Mouse (Mus musculus) stomach, postnatal 0 days (tissue): Measurements from ENCODE around the gene Enox1. TPM values are rescaled to one million over a fixed set of nuclear protein-coding genes. Genes with fewer than 3 reads are reported as not detected.

Experiments used
- ATAC-seq: fragments of 200-750 bp; cut with Nextera tagmentation; 2 replicates; pipeline ENCODE4 v1.8.0; 2017; ENCODE audit not compliant: low FRiP score, low TSS enrichment
- DNase-seq: peaks from one replicate; pipeline ENCODE4 v3.0.0-alpha.2; 2016; ENCODE audit warnings: low spot score
- H3K27ac ChIP-seq: fragments of 300-500 bp; sonication (generic); replicated peaks from 2 replicates; pipeline ENCODE4 v1.5.1; 2014; ENCODE audit warnings: mild to moderate bottlenecking, control low read depth
- H3K27me3 ChIP-seq: fragments of 300-500 bp; sonication (generic); 2 replicates; pipeline ENCODE4 v1.6.1; 2014; ENCODE audit warnings: low read length; ENCODE audit not compliant: control insufficient read depth, insufficient read depth
- H3K36me3 ChIP-seq: fragments of 300-500 bp; sonication (generic); 2 replicates; pipeline ENCODE4 v1.6.1; 2014; ENCODE audit warnings: low read length, mixed read lengths; ENCODE audit not compliant: control insufficient read depth, insufficient read depth
- H3K4me1 ChIP-seq: fragments of 300-500 bp; sonication (generic); replicated peaks from 2 replicates; pipeline ENCODE4 v1.6.1; 2014; ENCODE audit warnings: antibody characterized with exemption; ENCODE audit not compliant: control insufficient read depth, insufficient read depth
- H3K4me2 ChIP-seq: fragments of 300-500 bp; sonication (generic); replicated peaks from 2 replicates; pipeline ENCODE4 v1.6.1; 2014; ENCODE audit warnings: low read depth, mild to moderate bottlenecking, control low read depth, moderate library complexity
- H3K4me3 ChIP-seq: fragments of 300-500 bp; sonication (generic); 2 replicates; pipeline ENCODE4 v1.5.1; 2014; ENCODE audit warnings: low read depth, low read length, control low read depth
- H3K9ac ChIP-seq: fragments of 300-500 bp; sonication (generic); 2 replicates; pipeline ENCODE4 v1.6.1; 2014; ENCODE audit warnings: mild to moderate bottlenecking, low read length, control low read depth, mixed read lengths
- H3K9me3 ChIP-seq: fragments of 300-500 bp; sonication (generic); 2 replicates; pipeline ENCODE4 v1.6.1; 2016; ENCODE audit warnings: low read length; ENCODE audit not compliant: control insufficient read depth
- CTCF ChIP-seq: IDR thresholded peaks from 2 replicates; pipeline ENCODE4 v1.5.1; 2016; ENCODE audit warnings: antibody characterized with exemption, low read depth, mild to moderate bottlenecking, moderate library complexity
- EP300 ChIP-seq: optimal IDR thresholded peaks from 2 replicates; pipeline ENCODE3; 2016; ENCODE audit warnings: antibody characterized with exemption
- WGBS: fragments of 180-500 bp; shearing (Covaris S2); extraction: QIAGEN DNeasy Blood & Tissue Kit; methylation state at CpG from one replicate; pipeline ENCODE4 v1.1.7; 2014; 5-methylcytosine and 5-hydroxymethylcytosine counted together
- polyA plus RNA-seq: library from polyadenylated mRNA; unstranded; fragments of >200 nt; fragmentation: Nextera tagmentation; extraction: Ambion mirVana; gene quantifications from 2 replicates; pipeline ENCODE4 v1.2.1, GENCODE M21; 2015

Gene Enox1
- polyA plus RNA-seq, 1 experiment from 2014 or later = 2.5 TPM

DNA sequence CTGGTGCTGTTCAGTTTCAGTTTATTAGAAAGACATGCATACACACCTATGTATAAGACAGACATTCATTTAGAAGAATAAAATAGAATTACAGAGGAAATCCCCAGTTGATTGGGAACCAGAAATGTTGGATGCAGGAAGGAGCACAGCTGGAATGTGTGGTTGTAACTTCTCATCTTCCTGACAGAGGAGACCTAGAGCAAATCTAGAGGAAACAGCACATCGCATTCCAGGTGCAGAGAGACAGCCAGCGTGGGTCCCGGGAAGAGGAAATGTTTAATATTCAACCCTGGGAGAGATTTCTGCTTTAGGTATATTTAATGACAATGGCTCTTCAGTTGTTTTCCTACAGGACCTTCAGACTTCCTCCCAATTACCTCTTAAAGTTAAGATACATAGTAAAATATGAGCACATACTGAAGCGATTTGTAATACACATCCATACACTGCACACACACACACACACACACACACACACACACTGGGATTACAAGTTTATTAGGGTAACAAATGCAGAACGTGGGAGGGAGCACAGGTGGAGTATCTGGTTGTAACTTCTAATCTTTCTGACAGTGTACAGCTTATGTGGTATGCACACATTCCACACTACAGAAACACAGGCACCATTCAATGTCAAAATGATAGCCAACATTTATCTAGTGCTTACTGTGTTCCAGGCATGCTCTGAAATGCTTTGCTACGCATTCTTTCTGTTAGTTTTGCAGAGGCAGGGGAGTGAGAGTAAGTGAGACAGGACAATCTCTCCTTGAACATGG is 405.4 kb downstream of the Enox1 start:
- no peak overlapping the region for H3K4me2 ChIP-seq
- TF ChIP-seq CTCF (no peak), EP300 (no peak)
- no peak for ATAC-seq
- no peaks in the 10 kb centered on the region for H3K4me1 ChIP-seq
- H3K36me3 ChIP-seq = no peaks in the 10 kb centered on the region
- no peaks in the 10 kb centered on the region for H3K27me3 ChIP-seq
- no peak for DNase-seq
- 51% methylated on average over 6 of the region's 6 CpGs for WGBS
- no peak overlapping the region for H3K27ac ChIP-seq
- H3K9ac ChIP-seq = no peak overlapping the region
- no peak overlapping the region for H3K4me3 ChIP-seq
- H3K9me3 ChIP-seq = no peaks in the 10 kb centered on the region

GRCm38 (mm10) chr14:77563922-77564321 is 407.4 kb downstream of the Enox1 start:
- WGBS = 84% methylated on average over 5 of the region's 5 CpGs
- TF ChIP-seq EP300 = no peak
- TF ChIP-seq CTCF = no peak
- ATAC-seq (no peak), DNase-seq (no peak)
- no peaks in the 10 kb centered on the region for H3K36me3 ChIP-seq
- H3K27me3 ChIP-seq = no peaks in the 10 kb centered on the region
- no peak overlapping the region for H3K4me2 ChIP-seq
- H3K27ac ChIP-seq = no peak overlapping the region
- no peaks in the 10 kb centered on the region for H3K4me1 ChIP-seq
- no peak overlapping the region for H3K4me3 ChIP-seq
- H3K9ac ChIP-seq = no peak overlapping the region
- H3K9me3 ChIP-seq = no peaks in the 10 kb centered on the region

DNA sequence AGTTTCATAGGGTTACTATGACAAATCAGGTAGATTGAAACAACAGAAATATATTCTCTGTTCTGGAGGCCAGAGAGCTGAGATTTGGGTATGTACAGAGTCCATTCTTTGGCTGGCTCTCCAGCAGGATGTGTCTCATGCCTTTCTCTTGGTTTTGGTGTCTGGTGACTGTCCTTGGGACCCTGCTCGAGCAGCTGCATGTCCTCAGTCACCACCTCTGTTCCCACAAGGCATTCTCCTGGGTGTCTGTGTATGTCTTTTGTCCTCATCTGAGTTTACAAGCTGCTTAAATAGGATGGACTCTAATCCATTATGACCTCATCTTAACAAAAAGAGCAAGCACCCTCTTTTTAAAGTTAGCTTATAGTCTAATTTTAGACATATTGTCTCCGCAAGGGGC is 410.6 kb downstream of the Enox1 start:
- ATAC-seq = no peak
- 87% methylated on average over 2 of the region's 2 CpGs for WGBS
- H3K4me1 ChIP-seq = no peaks in the 10 kb centered on the region
- no peak for DNase-seq
- TF ChIP-seq EP300 = no peak
- no peak for TF ChIP-seq CTCF
- H3K4me3 ChIP-seq = no peak overlapping the region
- no peaks in the 10 kb centered on the region for H3K27me3 ChIP-seq
- no peak overlapping the region for H3K27ac ChIP-seq
- H3K36me3 ChIP-seq = no peaks in the 10 kb centered on the region
- no peak overlapping the region for H3K4me2 ChIP-seq
- no peak overlapping the region for H3K9ac ChIP-seq
- H3K9me3 ChIP-seq = no peaks in the 10 kb centered on the region

DNA sequence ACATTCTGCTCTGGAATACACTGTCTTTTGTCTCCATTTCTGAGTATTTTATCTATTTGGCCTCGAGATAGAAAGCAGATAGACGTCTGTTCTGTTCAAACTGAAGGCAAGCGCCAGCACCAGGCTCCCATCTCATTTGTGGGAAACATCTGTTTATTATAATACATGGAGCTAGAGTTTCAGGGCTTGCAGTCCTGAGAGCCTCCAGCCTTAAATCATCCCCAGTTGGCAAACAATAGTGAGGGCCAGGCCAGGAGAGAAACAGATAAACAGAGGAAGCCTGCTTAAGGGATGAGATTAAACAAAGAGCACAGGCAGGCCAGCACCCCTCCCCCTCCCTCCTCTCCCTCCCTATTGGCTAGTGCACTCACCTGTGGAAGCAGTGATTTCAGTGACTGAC is 417.9 kb downstream of the Enox1 start:
- Histone ChIP-seq H3K9me3 (no peaks in the 10 kb centered on the region), H3K36me3 (no peaks in the 10 kb centered on the region), H3K4me2 (no peak overlapping the region), H3K27ac (no peak overlapping the region), H3K4me3 (no peak overlapping the region), H3K27me3 (no peaks in the 10 kb centered on the region), H3K4me1 (no peaks in the 10 kb centered on the region), H3K9ac (no peak overlapping the region)
- 16% methylated on average over 3 of the region's 3 CpGs for WGBS
- no peak for ATAC-seq
- peak; percentile 12 for DNase-seq
- no peak for TF ChIP-seq CTCF
- no peak for TF ChIP-seq EP300

GRCm38 (mm10) chr14:77576411-77576810 is 419.8 kb downstream of the Enox1 start:
- Histone ChIP-seq H3K27me3 (no peaks in the 10 kb centered on the region), H3K9ac (no peak overlapping the region), H3K27ac (no peak overlapping the region), H3K4me2 (no peak overlapping the region), H3K36me3 (no peaks in the 10 kb centered on the region), H3K4me3 (no peak overlapping the region), H3K4me1 (no peaks in the 10 kb centered on the region), H3K9me3 (no peaks in the 10 kb centered on the region)
- WGBS = 61% methylated on average over 5 of the region's 5 CpGs
- ATAC-seq (no peak), DNase-seq (no peak)
- TF ChIP-seq EP300 = no peak
- no peak for TF ChIP-seq CTCF

DNA sequence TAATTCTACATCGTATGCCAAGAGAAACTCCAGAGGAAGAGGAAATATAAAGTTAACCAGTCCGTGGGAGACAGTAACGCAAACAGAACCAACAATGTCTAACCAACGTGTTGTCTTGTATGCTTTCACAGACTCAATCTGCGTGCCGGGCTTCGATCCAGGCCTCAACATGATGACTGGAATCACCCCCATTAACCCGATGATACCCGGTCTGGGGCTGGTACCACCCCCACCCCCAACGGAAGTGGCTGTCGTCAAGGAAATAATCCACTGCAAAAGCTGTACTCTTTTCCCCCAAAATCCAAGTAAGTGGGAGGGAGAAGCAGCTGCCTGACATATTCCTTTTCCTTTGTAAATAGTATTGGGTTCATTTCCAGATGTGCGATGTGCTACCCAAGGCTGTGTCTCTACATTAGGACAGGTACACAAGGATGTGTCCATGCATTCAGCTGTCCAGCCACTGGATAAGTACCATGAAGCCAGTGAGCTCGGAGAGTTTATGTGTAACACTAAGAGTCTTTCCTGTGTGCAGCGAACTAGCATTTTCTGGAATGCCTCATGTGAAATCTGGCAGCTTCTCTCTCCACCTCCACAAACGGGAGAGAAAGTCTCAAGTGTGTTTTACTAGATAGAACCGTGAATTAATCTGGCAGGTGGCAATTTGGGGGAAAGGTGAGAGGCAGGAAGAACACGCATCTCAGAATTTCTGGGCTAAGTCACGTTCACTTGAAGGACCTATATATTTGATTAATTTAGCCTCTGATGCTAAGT is 421.1 kb downstream of the Enox1 start:
- no peak for ATAC-seq
- WGBS = 72% methylated on average over 18 of the region's 18 CpGs
- Histone ChIP-seq H3K4me3 (no peak overlapping the region), H3K9ac (no peak overlapping the region), H3K9me3 (no peaks in the 10 kb centered on the region), H3K36me3 (no peaks in the 10 kb centered on the region), H3K27ac (no peak overlapping the region), H3K4me1 (no peaks in the 10 kb centered on the region), H3K4me2 (no peak overlapping the region), H3K27me3 (no peaks in the 10 kb centered on the region)
- TF ChIP-seq EP300 (no peak), CTCF (no peak)
- DNase-seq = no peak
